Mouse (Mus musculus) large intestine, adult 2 months (tissue): Measurements from ENCODE around the gene Gpr182. TPM values are rescaled to one million over a fixed set of nuclear protein-coding genes. Genes with fewer than 3 reads are reported as not detected.
A peak's percentile ranks its signal among the peaks of the same experiment; 100 is the strongest.

Experiments used
- DNase-seq: peaks from one replicate; pipeline ENCODE4 v3.0.0-alpha.2; 2012; ENCODE audit warnings: low read depth, low spot score
- WGBS: fragments of 180-500 bp; shearing (Covaris S2); methylation state at CpG from one replicate; pipeline ENCODE4 v1.1.7; 2018; 5-methylcytosine and 5-hydroxymethylcytosine counted together
- polyA plus RNA-seq: library from polyadenylated mRNA; depleted of rRNA; stranded (reverse); fragments of >200 nt; gene quantifications from 2 replicates; pipeline ENCODE4 v1.2.3, GENCODE M21; 2012

The Gpr182 gene
- polyA plus RNA-seq, 1 experiment: 1.3 TPM

- DNase-seq: no peak
These were observed 11.8 kb downstream of the Gpr182 start for GRCm38 (mm10) chr10:127739661-127740161.

GRCm38 (mm10) chr10:127739083-127739660 lies 12.4 kb downstream of the Gpr182 start, which contains the start of gene Zbtb39:
Zbtb39 (plus strand) TSS chr10:127739538.
- WGBS: under 1% methylated on average over 40 of the region's 61 CpGs
- DNase-seq: no peak

More at GRCm38 (mm10) chr10:127739661-127740161, 11.8 kb downstream of the Gpr182 start:
- 1% methylated on average over 46 of the region's 55 CpGs for WGBS

- 15% methylated on average over 13 of the region's 13 CpGs for WGBS
- DNase-seq: peak; percentile 69
These were observed 13.2 kb downstream of the Gpr182 start for GRCm38 (mm10) chr10:127738151-127738882.

GRCm38 (mm10) chr10:127737552-127737951 lies 14.0 kb downstream of the Gpr182 start:
- WGBS: 54% methylated on average over 2 of the region's 2 CpGs
- DNase-seq: no peak

- WGBS: 62% methylated on average over 4 of the region's 4 CpGs
- no peak for DNase-seq
These were observed 14.6 kb downstream of the Gpr182 start for GRCm38 (mm10) chr10:127736916-127737315.

- WGBS: 60% methylated on average over 2 of the region's 2 CpGs
- DNase-seq: no peak
These were observed 15.3 kb downstream of the Gpr182 start for GRCm38 (mm10) chr10:127736266-127736665.

- 20% methylated on average over 5 of the region's 5 CpGs for WGBS
- DNase-seq: no peak
These were observed 17.1 kb downstream of the Gpr182 start for GRCm38 (mm10) chr10:127734434-127734833.

GRCm38 (mm10) chr10:127731397-127731796 lies 20.1 kb downstream of the Gpr182 start:
- 7% methylated on average over 5 of the region's 5 CpGs for WGBS

GRCm38 (mm10) chr10:127730933-127731310 lies 20.6 kb downstream of the Gpr182 start:
- no peak for DNase-seq

More at GRCm38 (mm10) chr10:127731397-127731796, 20.1 kb downstream of the Gpr182 start:
- no peak for DNase-seq

GRCm38 (mm10) chr10:127730285-127730932 lies 21.1 kb downstream of the Gpr182 start:
- WGBS: 77% methylated on average over 11 of the region's 11 CpGs
- no peak for DNase-seq

More at GRCm38 (mm10) chr10:127730933-127731310, 20.6 kb downstream of the Gpr182 start:
- 56% methylated on average over 9 of the region's 9 CpGs for WGBS

GRCm38 (mm10) chr10:127728437-127728836 lies 23.1 kb downstream of the Gpr182 start:
- WGBS: 52% methylated on average over 8 of the region's 8 CpGs
- DNase-seq: no peak

- no peak for DNase-seq
- 84% methylated on average over 4 of the region's 4 CpGs for WGBS
These were observed 26.4 kb downstream of the Gpr182 start for GRCm38 (mm10) chr10:127725136-127725535.

- no peak for DNase-seq
- WGBS: 89% methylated on average over 3 of the region's 3 CpGs
These were observed 27.4 kb downstream of the Gpr182 start, which contains the start of gene Tac2 for GRCm38 (mm10) chr10:127724178-127724577. Tac2 (plus strand) TSS chr10:127724478.

GRCm38 (mm10) chr10:127721671-127722418 lies 29.7 kb downstream of the Gpr182 start:
- 56% methylated on average over 20 of the region's 20 CpGs for WGBS

GRCm38 (mm10) chr10:127712736-127713135 lies 38.8 kb downstream of the Gpr182 start:
- no peak for DNase-seq
- WGBS: 92% methylated on average over 6 of the region's 6 CpGs

More at GRCm38 (mm10) chr10:127721671-127722418, 29.7 kb downstream of the Gpr182 start:
- no peak for DNase-seq

- WGBS: 87% methylated on average over 13 of the region's 13 CpGs
These were observed 41.2 kb downstream of the Gpr182 start for GRCm38 (mm10) chr10:127710331-127710730.

GRCm38 (mm10) chr10:127708850-127709370 lies 42.6 kb downstream of the Gpr182 start:
- DNase-seq: no peak
- WGBS: 87% methylated on average over 3 of the region's 3 CpGs

More at GRCm38 (mm10) chr10:127710331-127710730, 41.2 kb downstream of the Gpr182 start:
- DNase-seq: no peak

GRCm38 (mm10) chr10:127707721-127708120 lies 43.8 kb downstream of the Gpr182 start:
- WGBS: 51% methylated on average over 7 of the region's 7 CpGs
- DNase-seq: no peak

GRCm38 (mm10) chr10:127705783-127706182 lies 45.7 kb downstream of the Gpr182 start:
- DNase-seq: no peak
- WGBS: 91% methylated on average over 4 of the region's 4 CpGs
